ENCODE assay signal across 20 mouse cellular contexts in the genomic region with DNA sequence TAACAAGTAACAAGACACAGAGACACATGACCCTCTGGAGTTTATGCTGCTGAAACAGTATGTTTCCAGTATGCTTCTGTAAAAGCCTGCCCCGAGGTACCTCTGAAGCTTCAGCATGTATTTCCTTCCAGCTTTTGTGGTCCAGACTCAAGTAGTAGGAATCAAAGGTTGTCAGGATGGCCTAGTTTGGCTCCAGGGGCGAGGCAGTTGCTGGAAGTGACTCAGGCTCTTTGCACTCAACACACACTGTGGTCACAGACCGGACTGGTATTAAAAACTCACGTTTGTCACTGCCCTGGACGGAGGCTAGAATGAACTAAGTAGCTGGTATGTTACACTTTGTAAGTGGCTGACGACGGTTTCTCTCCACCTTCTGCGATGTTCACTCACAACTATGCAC. TPM values are rescaled to one million over a fixed set of nuclear protein-coding genes. Genes with fewer than 3 reads are reported as not detected.
DNase-seq lines count a peak whose midpoint lies in the region; ATAC-seq lines count a peak whose summit lies in the region.
"Had no signal": no experiment of that assay in that cellular context is flagged by ENCODE, and none has a peak within 500 bp of the region (broad histone marks: within the 10 kb centered on the region; RNA-seq: fewer than 3 reads in every experiment).

No protein-coding gene starts in this region.

- H3K9me3 ChIP-seq in intestine, embryonic 16.5 days (ENCODE audit: control insufficient read depth, low read length), result no peaks in the 10 kb centered on the region
- H3K9me3 ChIP-seq: embryonic facial prominence, embryonic 15.5 days; forebrain, embryonic 15.5 days; heart, embryonic 10.5 days; hindbrain, embryonic 10.5 days; intestine, embryonic 15.5 days had no signal

- H3K4me1 ChIP-seq in intestine, embryonic 16.5 days (ENCODE audit: control insufficient read depth, insufficient read depth, low read length), result no peaks in the 10 kb centered on the region
- H3K4me1 ChIP-seq: embryonic facial prominence, embryonic 15.5 days; forebrain, embryonic 15.5 days; heart, embryonic 10.5 days; hindbrain, embryonic 10.5 days; intestine, embryonic 15.5 days had no signal

- no peak overlapping the region for H3K4me3 ChIP-seq in intestine, embryonic 16.5 days (ENCODE audit: low read length)
- H3K4me3 ChIP-seq: embryonic facial prominence, embryonic 15.5 days; forebrain, embryonic 15.5 days; heart, embryonic 10.5 days; hindbrain, embryonic 10.5 days; intestine, embryonic 15.5 days had no signal

- no peak overlapping the region for H3K9ac ChIP-seq in intestine, embryonic 16.5 days (ENCODE audit: low read depth, low read length)
- H3K9ac ChIP-seq: embryonic facial prominence, embryonic 15.5 days; forebrain, embryonic 15.5 days; hindbrain, embryonic 14.5 days; intestine, embryonic 15.5 days had no signal

- no peaks in the 10 kb centered on the region for H3K36me3 ChIP-seq in intestine, embryonic 16.5 days (ENCODE audit: control insufficient read depth, insufficient read depth, low read length)
- H3K36me3 ChIP-seq: embryonic facial prominence, embryonic 15.5 days; forebrain, embryonic 15.5 days; heart, embryonic 10.5 days; hindbrain, embryonic 10.5 days; intestine, embryonic 15.5 days had no signal

- no peak overlapping the region for H3K4me2 ChIP-seq in intestine, embryonic 16.5 days (ENCODE audit: low read depth, low read length)
- H3K4me2 ChIP-seq: embryonic facial prominence, embryonic 15.5 days; forebrain, embryonic 15.5 days; hindbrain, embryonic 14.5 days; intestine, embryonic 15.5 days had no signal

- H3K27me3 ChIP-seq in intestine, embryonic 16.5 days (replicated peaks; ENCODE audit: control insufficient read depth, insufficient read depth, low read length), result no peaks in the 10 kb centered on the region
- H3K27me3 ChIP-seq: embryonic facial prominence, embryonic 15.5 days; forebrain, embryonic 15.5 days; intestine, embryonic 15.5 days had no signal

- peak; percentile 49 for DNase-seq in heart, adult 11 months
- DNase-seq in heart, postnatal 25 days (ENCODE audit: low spot score), result no peak
- peak; percentile 78 for DNase-seq in 416B (ENCODE audit: low read depth)
- no peak for DNase-seq in adipocyte (ENCODE audit: low spot score)
- DNase-seq: adrenal gland, postnatal 14 days; cerebellum, adult 18-20 months; cerebellum, adult 9-11 months; cerebellum, postnatal 36 days; gastrocnemius, postnatal 25 days; heart, adult 18-20 months; heart, postnatal 10 days had no signal

- peak; percentile 22; the same call in 1 of the 2 replicates for ATAC-seq in granulocyte monocyte progenitor cell, adult 5-6 weeks (replicated peaks; ENCODE audit: poor library complexity, severe bottlenecking)
- ATAC-seq in megakaryocyte progenitor cell, adult 5-6 weeks (replicated peaks; ENCODE audit: poor library complexity), result peak; percentile 18; the same call in 1 of the 2 replicates
- ATAC-seq in intestine, embryonic 16.5 days, result no peak
- ATAC-seq: forebrain, embryonic 15.5 days; intestine, embryonic 15.5 days had no signal

- H3K27ac ChIP-seq in intestine, embryonic 16.5 days (ENCODE audit: low read length), result no peak overlapping the region
- H3K27ac ChIP-seq: embryonic facial prominence, embryonic 15.5 days; forebrain, embryonic 15.5 days; heart, embryonic 10.5 days; hindbrain, embryonic 10.5 days; hindbrain, embryonic 14.5 days; intestine, embryonic 15.5 days had no signal

- 83% methylated on average over 8 of the region's 8 CpGs for WGBS in intestine, embryonic 16.5 days

- intact Hi-C loops in heart, postnatal 25 days (cut with DNase I), result no loop called here

RNA-seq across cellular contexts. Expression of a gene that starts 12.0 kb away (rescaled TPM):
- 10 to 100 TPM; 16.3 TPM for total RNA-seq in heart, postnatal 25 days (2021)
- 117 and 137 TPM in 2 replicates for total RNA-seq in granulocyte monocyte progenitor cell, adult 5-6 weeks (2014; fragmentation: Nextera tagmentation)
- 228 and 243 TPM in 2 replicates for total RNA-seq in granulocyte monocyte progenitor cell, adult 5-6 weeks (2017)
- total RNA-seq in megakaryocyte progenitor cell, adult 5-6 weeks (2015), result 173 and 181 TPM in 2 replicates
- total RNA-seq in megakaryocyte progenitor cell, adult 5-6 weeks (2017), result 226 and 242 TPM in 2 replicates
- polyA plus RNA-seq in intestine, embryonic 16.5 days (2015; fragmentation: Nextera tagmentation; extraction: Ambion mirVana), result 8.6 and 9.3 TPM in 2 replicates

RNA-seq across cellular contexts. Expression of a gene that starts 46.5 kb away (rescaled TPM):
- 1 to 10 TPM; 6.9 to 8.1 TPM for total RNA-seq in heart, postnatal 25 days (2021)
- not detected in 2 replicates for total RNA-seq in granulocyte monocyte progenitor cell, adult 5-6 weeks (2014; fragmentation: Nextera tagmentation)
- total RNA-seq in granulocyte monocyte progenitor cell, adult 5-6 weeks (2017), result not detected in 2 replicates
- not detected in 2 replicates for total RNA-seq in megakaryocyte progenitor cell, adult 5-6 weeks (2015)
- 0.04 TPM in 1 of 2 replicates, not detected in the other for total RNA-seq in megakaryocyte progenitor cell, adult 5-6 weeks (2017)
- polyA plus RNA-seq in intestine, embryonic 16.5 days (2015; fragmentation: Nextera tagmentation; extraction: Ambion mirVana), result 11.0 and 12.3 TPM in 2 replicates

Comparison
In these comparisons a context has a peak if more than half of its experiments do, and no peak if none do; other contexts are left out.
1. DNase-seq: peak in heart, adult 11 months (single experiment) and 416B (single experiment); none in heart, postnatal 25 days (single experiment) and adipocyte (single experiment).
2. RNA of a gene that starts 12.0 kb away (total RNA-seq): 117 to 243 TPM in granulocyte monocyte progenitor cell, adult 5-6 weeks and 173 to 242 TPM in megakaryocyte progenitor cell, adult 5-6 weeks; 16.3 TPM in heart, postnatal 25 days; every median in the first group is over 4 times any median in the second.
3. RNA of a gene that starts 46.5 kb away (total RNA-seq): 6.9 to 8.1 TPM in heart, postnatal 25 days; 0.04 TPM in megakaryocyte progenitor cell, adult 5-6 weeks and not detected in granulocyte monocyte progenitor cell, adult 5-6 weeks; every median in the first group is over 4 times any median in the second.